Mouse (Mus musculus): Measurements from ENCODE around the gene Ei24.

The Ei24 gene

DNA sequence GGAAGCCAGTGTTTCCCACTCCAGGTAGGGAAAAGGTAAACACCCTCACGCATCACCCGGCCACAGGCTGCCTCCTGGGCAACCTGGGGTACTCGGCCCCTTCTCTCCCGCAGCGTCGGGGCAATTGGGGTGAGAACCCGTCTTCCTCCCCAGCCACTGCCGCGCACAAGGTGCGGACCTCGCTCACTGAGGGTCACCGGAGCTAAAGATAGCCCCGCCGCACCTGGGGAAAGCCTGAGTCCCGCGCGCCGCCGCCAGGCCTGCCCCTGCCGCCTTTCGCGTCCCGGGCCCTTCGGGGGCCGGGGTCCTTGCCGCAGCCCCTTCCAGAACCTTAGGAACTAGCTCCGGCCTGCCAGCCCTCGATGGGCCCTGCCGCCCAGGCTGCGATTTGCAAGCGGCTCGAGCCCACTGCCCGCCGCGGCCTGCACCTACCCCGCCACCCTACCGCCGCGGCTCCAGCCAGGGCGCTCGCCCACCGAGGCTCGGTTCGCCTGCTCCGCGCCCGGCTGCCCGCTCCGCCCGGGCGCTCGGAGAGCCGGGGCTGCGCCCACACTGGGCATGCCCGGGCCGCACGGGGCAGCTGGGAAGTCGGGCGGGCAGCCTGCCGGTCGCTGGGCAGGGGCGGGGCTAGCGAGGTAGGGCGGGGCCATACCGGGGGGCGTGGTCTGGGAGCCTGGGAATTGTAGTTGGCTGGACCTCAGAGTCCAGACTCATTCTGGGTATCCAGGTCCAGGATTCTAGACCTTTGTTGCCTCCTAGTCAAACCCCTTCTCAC is at the start of gene Ei24:
Gene Ei24 (minus strand): TSS at position 613 of the 775 bp plus-strand sequence.
- DNase-seq, result peak; percentile 86

DNA sequence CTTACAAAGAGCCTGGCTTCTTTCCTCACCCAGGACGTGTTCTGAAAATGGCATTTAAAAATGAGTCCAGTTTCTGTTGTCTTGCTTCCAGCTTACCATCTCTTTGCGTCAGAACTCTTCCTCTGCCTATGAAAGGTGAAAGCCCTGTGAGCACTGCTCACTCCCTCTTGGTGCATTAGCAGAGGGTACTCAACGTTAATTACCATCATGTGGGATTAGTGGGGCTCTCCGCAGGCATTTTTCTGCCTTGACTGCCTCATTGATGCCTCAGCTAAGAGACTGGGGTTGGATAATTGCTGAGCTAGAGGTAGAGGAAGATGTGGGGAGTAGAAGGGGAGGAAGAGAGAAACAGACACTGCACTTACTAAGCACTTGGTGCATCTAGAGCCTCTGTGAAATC is 49.2 kb upstream of the Ei24 start:
- DNase-seq, result no peak

DNA sequence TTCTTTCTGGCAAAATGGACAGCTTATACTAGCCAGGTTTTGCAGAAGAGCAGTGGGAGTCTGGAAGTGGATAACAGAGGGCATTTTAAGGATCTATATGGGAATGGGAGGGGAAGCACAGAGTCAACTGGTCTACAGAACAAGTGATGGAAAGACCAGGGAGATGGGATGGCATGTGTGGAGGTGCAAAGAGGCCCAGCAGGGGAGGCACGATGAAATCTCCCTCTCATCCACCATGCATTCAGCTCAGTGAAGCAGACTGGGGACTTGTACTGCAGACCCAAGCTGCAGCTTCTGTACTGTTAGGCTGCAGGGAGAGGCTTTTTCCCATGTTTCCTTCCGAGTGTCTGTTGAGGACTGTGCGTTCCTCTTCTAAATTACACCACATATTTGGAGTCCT is 36.7 kb upstream of the Ei24 start:
- DNase-seq, result no peak

DNA sequence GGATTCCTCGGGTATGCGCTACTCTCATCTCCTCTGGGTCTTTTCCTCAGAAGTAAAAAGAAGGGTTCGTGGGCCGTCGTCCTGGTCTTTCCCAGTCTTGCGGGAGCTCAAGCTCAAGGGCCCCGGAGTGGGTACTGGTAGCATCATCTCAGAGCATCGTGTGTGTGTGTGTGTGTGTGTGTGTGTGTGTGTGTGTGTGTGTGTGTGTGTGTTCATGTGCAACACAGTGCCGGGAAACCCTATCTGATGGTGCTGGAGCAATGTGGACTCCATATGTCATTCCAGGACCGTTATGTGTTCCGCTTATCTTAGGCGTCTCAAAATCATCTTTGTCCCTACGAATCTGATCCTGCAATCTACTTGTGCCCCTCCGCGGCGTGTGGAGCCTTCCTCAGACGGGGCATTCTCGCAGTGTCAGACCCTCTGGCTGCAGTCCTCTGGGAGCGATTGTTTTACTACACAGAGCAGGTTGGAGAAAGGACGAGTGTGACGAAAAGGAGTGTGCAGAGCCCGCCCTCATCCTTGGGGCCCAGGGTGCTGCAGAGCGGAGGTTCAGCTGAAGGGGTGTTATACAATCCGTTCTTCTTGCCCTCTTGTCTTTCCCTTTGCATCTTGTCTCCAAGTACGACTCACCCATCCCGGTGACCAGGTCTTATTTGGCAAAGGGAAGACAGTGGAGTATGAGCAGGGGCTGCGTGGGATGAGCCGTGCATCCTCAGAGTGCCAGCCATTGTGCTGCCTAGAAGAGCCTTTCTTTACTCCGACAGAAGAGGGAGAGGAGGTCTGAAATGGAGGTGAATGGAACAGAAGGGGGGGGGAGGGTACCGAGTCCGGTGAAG is 36.1 kb upstream of the Ei24 start:
- DNase-seq, result peak; percentile 65

DNA sequence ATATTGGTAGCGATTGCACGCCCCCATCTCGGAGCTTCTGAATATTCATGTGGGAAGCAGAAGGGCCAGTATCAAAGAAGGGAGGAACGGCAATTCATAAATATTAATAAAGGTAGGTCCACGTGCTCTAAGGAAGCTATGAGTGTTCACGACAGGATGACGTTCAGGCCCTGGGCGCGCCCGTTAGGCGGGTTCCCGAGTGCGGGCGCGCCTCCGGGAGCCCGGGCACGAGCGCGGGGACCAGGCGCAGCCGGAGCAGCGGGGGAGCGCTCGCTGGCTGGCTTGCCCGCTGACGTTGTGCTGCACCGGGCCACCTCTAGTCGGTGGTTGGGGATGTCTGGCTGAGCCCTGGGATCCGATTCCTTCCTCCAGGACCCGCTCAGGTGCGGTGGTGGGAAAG is 35.3 kb upstream of the Ei24 start:
- DNase-seq, result peak; percentile 92

DNA sequence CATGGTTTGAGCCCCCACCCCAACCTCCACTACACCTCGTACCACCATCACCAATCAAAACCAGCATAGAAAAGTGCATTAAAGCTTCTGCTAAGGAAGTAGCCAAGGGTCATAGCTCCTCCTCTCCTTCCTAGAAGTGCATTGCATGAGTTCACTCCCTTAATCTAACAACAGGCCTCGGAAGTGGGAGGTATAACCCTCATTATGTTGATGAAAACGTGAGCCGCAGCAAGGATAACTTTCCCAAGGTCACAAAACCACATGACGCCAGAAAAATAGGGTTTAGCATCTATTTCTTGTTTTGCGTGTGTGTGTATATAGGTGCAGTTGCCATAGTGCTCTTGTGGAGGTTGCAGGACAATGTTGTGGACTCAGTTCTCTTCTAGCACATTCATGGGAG is 34.2 kb upstream of the Ei24 start:
- no peak for DNase-seq

DNA sequence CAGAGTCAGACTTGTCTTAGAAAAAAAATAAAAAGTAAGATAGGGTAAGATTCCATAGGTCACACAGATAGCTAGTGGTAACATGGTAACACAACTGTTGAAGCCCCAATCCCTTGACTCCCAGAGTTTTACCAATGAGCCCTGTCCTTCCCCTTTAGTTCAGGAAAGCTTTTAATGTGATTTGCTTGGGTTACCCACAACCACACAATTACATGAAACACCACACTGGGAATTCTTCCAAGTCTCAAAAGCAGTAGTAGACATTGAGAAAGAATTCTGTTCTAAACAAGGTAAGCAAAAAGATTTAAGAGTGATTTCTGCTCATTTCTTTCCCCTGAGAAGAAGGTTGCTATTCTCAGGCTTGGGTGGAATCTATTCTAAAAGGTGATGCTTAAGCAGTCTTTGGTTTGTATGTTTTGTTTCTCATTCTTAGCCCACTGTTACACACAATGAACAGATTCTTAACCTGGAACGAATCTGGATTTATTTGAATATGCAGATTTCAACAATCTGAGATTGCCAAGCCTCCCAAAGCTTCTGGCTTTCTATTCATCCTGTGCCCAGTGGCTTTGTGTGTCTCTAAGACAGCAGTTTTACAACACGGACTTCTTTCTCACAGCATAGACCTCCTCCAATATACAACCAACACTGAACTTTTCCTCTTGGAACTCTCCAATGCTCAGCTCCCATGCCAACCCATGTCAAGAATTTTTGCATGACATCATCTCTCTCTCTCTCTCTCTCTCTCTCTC is 29.6 kb upstream of the Ei24 start:
- no peak for DNase-seq

DNA sequence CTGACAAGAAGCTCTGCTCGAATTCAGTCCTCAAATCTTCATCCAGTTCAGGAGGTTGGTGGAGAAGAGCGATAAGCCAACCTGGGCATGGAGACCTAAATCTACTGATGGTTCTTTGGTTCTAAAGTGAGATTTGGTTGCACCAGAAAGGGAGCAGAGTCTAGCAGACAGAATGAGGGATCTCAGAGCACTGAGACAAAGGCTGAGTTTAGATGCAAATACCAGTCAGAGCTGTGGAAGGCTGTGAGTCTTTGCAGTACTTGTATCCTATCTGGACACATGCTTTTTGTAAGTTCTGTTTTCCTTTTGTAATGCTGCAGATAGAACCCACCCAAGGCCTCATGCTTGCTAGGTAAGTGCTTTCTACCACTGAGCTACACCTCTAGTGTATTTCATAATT is 24.8 kb upstream of the Ei24 start:
- DNase-seq, result no peak

DNA sequence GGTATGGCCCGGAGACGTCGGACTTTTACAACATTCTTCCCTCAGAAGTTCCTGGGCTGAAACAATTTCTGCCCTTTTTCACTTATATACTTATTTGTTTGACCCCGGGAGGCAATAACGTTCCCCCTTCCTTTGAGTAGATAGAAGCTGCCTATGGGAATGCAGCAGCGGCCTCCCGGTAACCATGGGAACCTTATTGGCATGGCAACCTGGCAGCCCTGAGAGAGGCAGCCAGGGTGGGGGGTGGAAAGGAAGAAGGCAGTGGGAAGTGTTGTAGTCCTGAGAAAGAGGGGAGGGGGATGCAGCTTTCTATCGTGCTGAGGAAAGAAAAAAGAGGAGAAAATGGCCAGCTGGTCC is 24.4 kb upstream of the Ei24 start, which contains the start of gene Fez1:
Gene Fez1 (plus strand): TSS at position 221 of the 357 bp plus-strand sequence.
- peak; percentile 90 for DNase-seq

DNA sequence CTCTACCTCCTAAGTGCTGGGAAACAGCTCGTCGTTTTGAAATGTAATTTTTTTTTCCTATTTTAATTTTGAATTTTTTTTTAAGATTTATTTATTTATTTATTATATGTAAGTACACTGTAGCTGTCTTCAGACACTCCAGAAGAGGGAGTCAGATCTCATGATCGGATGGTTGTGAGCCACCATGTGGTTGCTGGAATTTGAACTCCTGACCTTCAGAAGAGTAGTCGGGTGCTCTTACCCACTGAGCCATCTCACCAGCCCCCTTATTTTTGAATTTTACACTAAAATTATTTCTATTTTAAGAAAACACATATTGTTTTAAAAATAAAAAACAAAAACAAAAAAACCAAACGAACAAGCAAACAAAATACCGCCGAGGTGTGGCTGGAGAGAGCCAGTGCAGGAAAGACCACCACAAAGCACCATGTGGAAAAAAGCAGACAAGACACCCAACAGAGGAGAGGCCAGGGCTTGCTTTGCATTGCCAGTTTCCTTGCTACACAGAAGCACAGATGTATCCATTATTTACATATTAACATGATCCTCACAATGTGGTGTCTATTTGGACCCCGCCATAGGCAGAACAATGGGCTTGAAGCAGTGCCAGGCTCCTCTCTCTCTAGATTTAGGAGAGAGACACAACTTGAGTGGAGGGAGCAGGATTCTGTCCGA is 23.9 kb upstream of the Ei24 start:
- no peak for DNase-seq

DNA sequence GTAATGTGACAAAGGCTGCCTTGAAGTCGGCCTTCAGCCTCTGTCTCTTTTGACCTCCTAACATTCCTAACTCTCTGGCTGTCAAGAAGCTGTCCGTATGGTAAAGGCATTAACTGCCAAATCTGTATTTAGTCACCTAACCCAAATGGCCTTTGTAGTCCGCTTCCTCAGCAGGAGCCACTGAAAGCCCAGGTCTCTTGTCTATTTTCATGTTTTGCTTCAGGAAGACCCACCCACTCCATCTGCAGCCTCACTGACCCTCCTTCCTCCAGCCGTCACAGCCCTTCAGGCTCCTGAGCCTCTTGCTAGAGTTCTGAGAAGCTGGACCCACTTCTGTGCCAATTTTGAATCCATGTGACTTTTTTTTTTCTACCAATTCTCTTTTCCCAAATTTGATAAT is 21.7 kb upstream of the Ei24 start:
- DNase-seq, result no peak

DNA sequence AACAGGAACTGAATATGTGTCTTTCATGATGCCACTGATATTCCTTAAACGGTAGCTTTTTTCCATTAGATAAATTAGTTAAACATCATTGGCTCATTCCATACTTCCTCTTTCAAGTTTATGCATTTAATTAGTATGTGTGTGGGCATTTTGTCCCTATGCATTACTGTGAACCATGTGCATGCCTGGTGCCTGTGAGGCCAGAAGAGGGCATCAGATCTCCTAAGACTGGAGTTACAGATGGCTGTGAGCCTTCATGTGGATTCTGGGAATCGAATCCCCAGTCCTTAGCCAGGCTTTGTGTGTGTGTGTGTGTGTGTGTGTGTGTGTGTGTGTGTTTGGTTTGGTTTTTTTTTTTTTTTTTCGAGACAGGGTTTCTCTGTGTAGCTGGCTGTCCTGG is 17.3 kb upstream of the Ei24 start:
- no peak for DNase-seq

DNA sequence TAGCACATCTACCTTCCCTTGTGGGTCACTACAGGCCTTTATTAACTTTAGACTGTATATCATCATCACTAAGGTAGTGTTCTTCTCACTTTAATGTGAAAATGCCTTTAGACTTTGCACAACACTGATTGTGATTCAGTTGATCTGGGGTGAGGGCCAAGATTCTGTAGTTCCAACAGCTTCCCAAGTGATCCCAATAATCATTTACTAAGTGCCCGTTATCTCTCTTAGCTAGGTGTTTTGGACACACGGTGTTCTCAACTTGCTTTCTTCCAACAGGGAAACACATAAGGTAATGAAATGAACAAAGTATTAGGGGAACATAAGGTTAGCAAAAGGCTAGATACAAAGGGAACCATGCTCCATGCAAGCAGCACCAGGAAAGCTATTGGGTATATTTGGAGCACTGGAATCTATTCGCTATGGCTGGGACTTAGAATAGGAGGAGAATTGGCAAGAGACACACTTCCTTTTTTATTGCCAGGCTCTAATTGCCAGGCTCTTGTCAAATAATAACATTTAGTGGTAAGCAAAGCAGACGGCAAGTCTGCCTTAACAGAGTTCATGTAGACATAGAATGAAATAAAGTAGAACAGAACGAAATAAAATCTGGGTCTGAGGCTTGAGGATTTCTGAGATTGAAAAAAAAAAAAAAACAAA is 11.1 kb upstream of the Ei24 start:
- no peak for DNase-seq

DNA sequence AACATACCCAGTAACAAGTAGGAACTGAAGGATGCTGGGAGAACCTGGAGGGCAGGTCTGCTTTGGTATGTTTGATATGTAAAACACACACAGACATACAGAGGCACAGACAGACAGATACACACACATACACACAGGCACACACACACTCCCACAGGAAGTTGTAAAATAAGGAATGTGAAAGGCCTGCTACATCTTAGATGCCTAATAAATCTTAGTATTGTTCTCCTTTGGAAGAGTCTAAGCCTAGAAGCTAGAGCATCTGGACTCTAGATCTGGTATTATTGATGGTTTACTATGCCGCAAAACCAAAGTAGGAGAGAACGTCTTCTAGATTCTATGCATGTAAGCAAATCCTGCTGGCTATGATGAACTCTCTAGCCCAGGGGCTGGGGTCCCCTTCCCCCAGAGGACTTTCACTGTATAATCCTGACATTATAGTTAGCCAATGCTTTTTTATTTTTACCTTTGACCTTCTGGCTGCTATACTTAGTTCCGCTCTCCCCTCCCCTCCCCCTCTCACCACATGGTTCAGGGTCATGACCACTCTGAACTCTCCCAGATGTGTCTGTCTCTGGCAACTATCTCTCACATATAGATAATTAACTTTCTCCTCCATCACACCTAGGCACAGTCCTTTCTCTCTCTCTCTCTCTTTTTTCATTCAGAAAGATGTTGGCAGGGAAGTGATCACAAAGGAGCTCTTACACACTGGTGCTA is 8.2 kb upstream of the Ei24 start:
- DNase-seq, result no peak

DNA sequence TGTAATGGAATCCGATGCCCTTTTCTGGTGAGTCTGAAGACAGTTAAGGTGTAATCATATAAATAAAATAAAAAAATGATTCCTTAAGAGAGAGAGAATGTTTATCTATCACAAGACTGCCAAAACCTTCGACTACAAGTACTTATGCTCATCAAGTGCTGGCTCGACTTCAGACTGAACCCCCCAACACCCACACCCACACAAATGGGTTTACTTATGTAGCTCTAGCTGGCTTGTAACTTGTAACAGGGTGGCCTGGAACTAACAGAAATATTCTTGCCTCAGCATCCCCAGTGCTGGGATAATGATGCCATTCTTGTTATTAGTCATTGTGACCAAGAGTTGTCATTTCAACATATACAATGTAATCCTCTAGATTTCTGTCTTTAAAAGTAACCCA is 6.7 kb upstream of the Ei24 start:
- no peak for DNase-seq

DNA sequence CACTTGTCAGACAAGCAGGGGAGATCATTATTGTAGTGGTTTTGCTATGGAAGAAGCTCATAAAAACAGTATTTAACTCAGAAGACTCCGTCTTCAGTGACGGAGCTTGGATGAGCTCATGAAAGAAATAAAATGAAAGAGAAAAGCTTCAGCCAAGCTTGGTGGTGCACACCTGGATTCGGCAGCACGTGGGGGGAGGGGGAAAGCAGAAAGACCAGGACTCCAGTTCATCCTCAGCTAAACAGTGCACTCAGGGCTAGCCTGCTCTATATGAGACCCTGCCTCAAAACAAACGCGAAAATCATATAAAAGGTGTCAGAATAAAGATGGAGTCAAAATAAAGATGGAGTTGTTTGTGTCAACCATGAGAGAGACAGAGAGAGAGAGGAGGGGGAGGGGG is 6.2 kb upstream of the Ei24 start:
- DNase-seq, result no peak

DNA sequence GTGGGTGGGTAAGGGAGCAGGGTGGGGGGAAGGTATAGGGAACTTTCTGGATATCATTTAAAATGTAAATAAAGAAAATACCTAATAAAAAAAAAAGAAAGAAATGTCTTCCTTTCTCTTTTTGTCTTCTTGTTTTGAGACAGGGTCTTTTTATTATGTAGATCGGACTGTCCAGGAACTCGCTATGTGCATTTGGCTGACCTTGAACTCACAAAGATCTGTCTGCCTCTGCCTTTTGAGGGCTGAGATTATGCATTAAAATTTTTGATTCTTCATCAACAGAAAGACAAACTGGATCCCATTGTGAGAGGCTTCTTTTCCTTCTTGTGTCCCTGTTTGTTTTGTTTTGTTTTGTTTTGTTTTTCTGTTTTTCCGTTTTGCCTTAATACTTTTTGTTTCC is 5.8 kb upstream of the Ei24 start:
- DNase-seq, result no peak

DNA sequence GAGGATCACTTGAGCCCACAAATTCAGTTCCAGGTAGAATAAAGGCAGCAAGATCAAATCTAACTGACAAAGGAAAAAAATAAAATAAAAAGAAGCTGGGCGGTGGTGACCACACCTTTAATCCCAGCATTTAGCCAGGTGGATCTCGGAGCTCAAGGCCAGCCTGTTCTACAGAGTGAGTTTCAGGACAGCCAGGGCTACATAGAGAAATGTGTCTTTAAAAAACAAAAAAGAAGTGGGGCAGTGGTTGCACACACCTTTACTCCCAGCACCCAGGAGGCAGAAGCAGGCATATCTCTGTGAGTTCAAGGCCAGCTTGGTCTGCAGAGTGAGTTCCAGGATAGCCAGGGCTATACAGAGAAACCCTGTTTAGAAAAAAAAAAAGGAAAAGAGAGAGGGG is 4.8 kb upstream of the Ei24 start:
- DNase-seq, result no peak

DNA sequence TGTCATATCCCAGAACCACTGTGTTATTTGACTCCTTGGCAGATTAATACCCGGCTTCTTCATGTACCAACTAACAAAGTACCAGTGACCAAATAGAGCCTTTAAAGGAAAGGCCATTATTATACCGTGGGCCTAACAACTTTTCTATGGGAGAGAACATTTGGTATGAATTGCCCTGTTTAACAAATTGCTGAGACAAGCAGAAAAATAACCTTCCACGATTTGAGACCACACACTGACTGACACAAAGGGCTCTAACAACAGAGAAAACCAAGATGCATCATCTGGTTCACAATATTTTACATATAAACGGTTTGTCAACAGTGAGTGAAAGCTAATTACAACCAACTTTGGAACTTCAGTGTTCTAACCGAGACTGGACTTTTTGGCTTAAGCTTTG is 969 bp downstream of the Ei24 start:
- DNase-seq, result no peak

DNA sequence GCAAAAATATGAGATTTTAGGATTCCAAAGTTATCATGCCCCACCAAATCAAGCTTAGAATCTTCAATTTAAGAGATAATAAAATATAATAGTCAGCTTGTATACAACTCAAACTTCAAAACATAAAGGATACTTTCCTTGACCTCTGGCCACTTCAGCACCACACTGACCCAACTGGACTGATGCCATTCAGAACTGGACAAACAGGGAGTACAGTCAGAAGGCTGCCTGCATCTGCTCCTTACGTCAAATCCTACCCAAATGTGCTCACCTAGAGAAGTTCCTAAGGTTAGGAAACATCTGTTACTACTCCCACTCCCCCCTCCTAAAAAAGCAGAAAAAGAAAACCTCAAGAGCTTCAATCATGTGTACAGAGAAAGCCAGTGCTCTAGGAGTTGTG is 1.6 kb downstream of the Ei24 start:
- no peak for DNase-seq

DNA sequence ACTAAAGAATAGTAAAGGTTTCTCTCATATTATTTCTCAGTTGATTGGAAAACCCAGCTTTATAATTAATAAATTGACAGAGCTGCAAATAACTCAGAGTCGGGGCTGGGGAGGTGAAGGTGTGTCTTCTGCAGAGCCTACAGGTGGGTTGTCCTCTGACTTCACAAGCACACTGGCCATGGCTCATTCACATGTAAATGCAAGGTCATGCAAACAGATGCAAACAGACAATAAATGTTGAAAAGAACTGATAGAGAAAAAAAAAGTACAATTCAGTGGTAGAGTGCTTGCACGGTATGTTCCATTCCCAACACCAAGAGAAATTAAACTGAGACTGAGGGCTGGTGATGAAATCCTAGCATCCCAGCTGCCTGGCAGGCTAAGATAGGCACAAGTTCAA is 2.7 kb downstream of the Ei24 start:
- no peak for DNase-seq

DNA sequence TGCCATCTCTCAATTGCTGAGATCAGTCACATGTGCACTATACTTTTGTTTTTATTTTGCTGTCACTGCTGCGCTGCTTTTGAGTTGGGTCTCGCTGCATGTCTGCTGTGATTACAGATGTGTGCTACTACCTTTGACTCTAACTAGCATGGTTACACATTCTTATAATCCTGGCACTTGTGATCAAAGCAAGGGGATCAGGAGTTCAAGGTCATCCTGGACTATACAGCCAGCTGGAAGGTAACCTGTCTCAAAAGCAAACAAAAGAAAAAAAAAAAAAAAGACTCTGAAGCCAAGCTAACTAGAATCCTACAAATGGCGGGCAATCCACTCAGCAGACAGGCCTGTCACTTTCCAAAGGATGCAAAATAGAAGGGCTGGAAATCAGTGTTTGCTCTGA is 5.0 kb downstream of the Ei24 start:
- DNase-seq, result no peak

All from right cerebral cortex, postnatal 25 days (tissue).